Mouse (Mus musculus) stomach, postnatal 0 days (tissue): Measurements from ENCODE around the gene Afap1l2.

Experiments used
- CTCF ChIP-seq: IDR thresholded peaks from 2 replicates; pipeline ENCODE4 v1.5.1; 2016; ENCODE audit warnings: antibody characterized with exemption, low read depth, mild to moderate bottlenecking, moderate library complexity
- EP300 ChIP-seq: optimal IDR thresholded peaks from 2 replicates; pipeline ENCODE3; 2016; ENCODE audit warnings: antibody characterized with exemption

- TF ChIP-seq CTCF, result no peak
- no peak for TF ChIP-seq EP300
Observed at GRCm38 (mm10) chr19:57012068-57012467, 4.0 kb upstream of the Afap1l2 start.
